Mouse (Mus musculus) testis, postnatal 10 days (tissue): Measurements from ENCODE around the gene Cdx4.
A peak's percentile ranks its signal among the peaks of the same experiment; 100 is the strongest.

Experiments used
- DNase-seq: peaks from one replicate; pipeline ENCODE4 v3.0.0; 2021; ENCODE audit warnings: low spot score

The Cdx4 gene

DNA sequence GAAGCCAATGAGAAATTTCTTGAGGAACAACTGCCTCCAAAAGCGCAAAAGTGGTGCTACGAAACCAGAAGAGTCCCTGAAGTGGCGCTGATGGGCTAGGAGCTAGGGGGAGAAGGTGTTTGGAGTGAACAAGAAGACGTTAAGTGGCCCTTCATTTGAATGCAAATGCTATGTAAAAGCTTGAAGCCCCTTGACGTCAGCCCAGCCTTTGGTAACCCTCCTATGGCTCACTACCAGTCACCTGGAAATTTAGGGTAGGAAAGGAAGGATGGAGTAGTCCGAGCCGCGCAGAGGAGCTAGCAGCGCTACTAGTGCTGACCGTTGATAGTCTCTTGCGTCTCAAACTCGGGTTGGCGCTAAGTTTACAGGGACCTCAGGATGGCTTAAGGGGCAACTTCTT is at the start of gene Cdx4:
Gene Cdx4 (plus strand): TSS at position 253 of the 400 bp plus-strand sequence.
- no peak for DNase-seq

DNA sequence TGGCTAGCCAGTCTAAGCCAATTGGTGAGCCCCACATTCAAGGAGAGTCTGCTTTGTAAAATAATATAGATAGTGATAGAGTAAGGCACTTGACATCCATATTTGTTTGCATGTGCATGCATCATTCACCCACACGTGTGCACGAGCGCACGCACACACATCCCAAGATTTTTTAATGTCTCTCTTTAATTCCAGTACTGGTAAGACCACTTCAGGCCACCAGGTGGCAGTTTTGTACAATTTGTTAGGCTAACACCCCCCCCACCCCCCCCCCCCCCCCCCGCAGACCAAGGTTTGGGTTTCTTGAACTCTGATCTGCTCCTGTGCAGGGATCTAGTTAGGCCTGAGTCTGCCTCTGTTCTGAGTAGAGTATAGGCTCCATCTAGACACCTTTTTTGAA is 46.9 kb upstream of the Cdx4 start:
- peak; percentile 58 for DNase-seq

DNA sequence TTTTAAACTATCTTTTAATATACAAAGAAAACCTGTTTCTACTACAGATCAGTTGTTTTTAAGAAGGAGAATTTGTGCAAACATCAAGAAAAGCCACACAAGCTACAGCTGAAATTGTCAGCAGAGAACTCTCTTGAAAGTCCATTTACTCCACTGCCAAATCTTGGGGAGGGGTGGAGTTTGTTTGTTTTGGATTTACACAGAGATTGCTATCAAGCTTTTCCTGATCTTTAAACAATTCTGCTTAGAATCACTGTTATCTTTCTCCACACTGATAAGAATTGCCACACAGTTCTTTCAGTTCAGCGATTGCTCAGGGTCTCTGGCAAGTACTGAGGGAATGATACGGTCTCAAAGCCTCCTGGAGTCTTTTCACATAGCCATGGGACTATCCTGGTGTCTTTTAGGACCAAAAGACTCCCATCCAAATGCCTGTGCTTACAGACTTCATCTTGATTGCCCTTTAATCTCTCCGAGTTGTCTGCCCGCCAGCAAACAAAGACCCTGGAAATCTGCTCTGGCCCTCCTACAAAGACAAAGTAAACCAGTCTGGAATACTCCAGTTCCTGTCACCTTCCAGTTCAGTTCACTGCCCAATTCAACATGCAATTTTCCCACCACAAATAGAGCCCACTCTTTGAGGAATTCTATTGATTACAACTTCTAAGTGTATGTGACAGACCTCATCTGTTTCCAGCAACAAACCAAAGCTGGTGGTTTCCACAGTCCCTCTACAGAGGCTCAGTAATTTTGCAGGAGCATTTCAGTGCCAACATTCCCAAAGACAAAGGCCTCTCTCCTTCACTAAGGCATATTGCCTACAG is 34.1 kb upstream of the Cdx4 start:
- DNase-seq, result no peak

DNA sequence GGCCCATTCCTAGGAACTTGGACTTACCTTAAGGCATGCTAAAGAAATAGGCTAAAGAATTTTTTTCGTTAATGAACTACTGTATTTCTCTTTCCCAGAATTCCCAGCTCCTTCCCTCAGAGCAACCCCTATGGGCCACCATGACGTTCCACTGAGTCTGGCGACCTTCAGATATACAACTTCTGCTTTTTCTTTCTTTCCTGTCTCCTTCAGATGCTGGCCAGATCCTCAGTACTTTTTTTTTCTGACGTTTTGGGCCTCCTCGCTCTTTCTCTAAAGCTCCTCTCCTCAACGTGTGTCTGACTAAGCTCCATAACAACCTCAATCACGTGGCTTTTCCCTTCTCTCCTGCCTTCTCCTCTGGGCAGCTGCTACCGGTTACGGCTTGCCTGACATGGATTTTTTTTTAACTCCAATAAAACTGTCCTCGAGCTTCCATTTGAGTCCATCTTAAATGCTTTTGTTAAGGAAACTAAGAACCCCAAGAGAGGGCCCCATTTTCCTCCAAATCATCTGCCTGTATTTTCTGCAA is 33.3 kb upstream of the Cdx4 start:
- no peak for DNase-seq

DNA sequence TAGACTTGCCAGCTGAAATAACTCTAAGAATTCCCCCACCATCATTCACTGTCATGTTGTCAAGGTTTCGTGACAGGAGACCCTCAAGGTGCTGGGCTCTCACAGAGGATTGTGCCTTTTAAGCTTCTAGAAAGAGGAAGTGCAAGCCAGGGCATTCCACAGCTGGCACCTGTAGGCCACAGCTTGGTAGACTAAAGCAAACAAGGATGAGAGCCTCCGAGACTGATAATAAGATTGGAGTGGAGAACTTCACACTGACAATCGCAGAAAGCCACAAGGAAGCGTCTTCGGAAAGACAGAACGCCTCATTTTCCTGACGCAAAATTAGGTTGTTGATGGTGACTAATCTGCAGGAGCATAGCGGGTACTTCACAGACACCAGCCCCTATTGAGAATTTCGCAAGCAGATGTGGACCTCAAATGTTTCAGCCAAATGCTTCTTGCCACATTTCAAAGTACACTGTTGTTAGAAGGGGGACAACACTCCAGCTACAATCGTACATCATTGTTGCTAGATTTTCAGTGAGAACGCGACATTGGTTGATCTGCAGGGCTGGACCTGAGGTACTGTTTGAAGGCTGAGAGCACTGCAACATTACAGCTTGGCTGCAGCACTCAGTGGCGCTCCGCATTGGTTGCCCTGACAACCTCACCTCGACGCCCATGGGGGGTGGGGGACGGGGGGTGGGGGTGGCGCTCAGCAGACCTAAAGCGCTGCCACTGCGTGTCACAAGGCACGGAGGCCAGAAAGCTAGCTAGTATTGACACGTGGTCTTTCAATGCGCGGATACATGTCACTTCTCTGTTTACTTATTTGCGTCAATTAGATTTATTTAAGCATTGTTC is 32.5 kb upstream of the Cdx4 start:
- no peak for DNase-seq

DNA sequence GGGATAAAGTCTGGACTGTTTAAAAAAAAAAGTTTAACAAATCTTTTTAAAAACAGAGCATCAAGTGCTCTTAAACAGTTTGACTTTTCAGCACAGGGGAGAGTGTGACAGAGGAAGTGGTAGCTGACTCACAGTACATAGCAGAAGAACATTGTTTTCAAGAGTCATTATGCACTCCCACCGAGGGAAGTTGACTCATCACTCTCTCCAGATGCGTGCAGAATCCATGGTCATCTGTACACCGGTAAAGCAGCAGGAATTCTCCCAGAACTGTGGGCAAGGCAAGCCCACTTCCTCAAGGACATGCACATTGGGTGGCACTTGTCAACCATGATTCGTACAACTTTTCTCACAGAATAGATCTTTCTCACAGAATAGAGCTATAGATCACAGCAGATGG is 22.3 kb upstream of the Cdx4 start:
- DNase-seq, result no peak

DNA sequence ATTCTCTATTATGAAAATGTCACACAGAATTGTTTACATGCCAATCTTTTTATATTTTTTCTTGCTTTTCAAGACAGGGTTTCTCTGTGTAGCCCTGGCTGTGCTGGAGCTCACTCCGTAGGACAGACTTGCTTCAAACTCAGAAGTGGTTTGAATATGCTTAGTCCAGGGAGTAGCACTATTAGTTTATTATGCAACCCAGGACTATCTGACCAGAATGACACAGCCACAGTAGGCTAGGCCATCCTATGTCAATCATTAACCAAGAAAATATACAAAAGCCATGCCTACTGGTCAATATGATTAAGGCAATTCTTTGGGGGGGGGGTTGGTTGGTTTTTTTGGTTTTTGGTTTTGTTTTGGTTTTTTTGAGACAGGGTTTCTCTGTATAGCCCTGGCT is 12.9 kb upstream of the Cdx4 start:
- DNase-seq, result no peak

DNA sequence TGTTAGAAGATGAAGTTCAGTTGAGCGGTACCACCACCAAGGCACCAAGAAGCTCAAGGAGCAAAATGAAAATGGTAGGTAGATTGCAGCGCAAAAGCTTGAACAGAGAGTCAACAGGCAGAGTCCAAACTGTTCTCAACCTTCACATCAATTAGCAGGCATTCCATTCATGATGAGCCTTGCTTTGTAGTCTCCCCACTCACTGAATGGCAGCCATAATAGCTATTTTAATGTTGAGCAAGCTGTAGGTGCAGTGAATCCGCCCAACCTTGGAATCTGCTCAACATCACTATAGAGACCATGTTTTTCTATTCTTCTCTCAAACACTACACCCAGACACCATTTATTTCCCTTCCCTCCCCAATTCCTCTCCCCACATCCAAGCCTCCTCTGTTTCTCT is 9.5 kb upstream of the Cdx4 start:
- no peak for DNase-seq

DNA sequence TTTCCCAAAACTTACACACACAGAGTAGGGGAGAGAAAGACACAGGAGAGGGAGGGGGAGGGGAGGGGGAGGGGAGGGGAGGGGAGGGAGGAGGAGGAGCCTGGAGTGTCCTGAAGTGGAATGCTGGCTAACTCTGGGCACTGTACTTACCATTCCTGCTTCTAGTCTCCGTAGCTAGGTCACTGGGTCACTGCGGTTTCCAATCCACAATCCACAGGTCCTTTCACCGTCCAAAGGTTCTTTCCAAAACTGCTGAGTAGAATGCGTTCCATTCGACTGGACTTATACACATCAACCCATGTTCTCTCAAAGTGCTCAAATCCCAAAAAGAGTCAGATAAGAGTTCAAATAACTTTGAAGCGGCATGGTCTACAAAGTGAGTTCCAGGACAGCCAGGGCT is 7.1 kb upstream of the Cdx4 start:
- no peak for DNase-seq

DNA sequence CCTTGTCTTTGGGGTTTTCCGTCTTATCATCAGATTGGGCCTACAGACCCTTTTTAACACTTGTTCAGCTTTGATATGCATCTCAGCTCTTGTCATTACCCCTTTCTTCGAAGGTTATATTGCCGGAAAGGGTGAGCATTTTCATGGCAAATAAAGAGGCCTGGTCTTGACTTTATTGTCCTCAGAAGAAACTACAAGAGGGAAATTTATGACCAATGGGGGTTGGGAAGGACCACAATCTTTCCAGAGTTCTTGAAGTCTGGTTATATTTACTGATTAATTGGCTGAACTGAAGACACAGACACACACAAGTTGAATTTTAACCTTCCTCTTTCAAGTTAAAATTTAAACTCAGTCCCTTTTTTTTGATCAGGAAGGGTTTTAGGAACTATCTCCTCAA is 4.7 kb downstream of the Cdx4 start:
- no peak for DNase-seq

DNA sequence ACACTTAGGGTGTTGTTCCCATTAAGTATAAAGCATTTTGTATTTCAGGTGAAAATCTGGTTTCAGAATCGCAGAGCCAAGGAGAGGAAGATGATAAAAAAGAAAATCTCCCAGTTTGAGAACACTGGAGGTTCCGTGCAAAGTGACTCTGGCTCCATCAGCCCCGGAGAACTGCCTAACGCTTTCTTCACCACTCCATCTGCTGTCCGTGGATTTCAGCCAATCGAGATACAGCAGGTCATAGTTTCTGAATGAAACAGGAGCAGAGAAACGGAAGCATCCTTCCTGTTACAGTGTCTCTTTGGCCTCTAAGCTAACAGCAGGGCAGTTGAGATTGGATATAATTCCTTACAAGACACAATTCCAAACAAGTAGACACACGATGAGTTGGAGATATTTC is 8.2 kb downstream of the Cdx4 start:
- DNase-seq, result no peak

DNA sequence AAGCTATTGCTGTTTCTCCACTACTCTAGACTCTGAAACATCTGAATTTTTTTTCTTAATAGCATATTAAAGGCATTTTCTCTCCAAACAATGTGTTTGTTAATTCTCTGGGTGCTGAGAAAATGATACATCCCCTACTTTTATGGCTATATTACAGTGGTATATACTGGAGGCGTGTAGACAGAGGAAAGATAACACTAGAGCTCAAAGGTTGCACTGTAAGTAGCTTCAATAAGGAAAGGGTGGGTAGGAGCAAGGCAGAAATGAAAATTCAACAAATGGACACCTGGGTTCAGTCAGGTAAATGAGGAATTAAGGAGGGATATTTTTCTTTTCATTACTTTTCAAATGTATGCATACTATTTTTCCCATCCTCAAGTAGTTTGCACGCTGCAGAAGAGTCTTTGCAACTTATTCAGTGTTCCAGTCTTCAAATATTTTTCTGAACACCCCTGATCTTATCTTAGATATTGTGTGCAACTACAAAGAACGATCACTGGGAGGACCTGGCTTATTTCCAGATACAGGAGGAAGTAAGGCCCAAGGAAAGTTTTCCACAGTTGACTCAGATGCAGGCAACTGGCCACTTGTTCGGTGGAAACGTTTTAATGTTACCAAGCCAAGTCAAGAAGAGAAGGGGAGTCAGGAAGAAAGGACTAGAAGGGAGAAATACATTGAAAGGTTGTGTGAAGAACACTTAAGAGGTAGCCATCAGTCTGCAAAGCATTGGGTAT is 10.1 kb downstream of the Cdx4 start:
- no peak for DNase-seq

DNA sequence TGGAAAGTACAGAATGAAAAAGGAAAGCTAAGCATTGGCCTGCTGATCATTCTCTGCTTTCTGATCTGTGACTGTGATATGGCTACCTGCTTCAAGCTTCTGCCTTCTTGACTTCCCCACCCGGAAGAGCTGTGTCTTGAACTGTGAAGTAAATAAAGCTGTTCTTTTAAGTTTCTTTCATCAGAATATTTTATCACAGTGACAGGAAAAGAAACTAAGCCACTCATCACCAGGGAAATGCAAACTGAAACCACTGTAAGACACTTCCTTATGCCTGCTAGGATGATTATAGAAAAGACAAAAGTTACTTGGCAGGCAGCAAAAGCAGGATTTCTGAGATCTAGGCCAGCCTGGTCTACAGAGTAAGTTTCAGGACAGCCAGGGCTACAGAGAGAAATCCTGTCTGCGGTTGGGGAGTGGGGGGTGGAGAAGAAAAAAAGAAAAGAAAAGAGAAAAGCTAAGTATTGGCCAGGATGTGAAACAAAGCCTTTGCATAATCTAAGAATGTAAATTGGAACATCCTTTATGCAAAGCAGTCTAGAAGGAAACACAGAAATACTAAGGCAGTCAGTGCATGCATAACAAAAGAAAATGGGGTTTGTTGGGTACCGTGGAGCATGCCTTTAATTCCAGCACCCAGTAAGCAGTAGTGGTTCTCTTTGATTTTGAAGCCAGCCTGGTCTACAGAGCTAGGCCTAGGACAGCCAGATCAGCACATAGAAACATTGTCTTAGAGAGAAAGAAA is 20.3 kb downstream of the Cdx4 start:
- DNase-seq, result no peak

DNA sequence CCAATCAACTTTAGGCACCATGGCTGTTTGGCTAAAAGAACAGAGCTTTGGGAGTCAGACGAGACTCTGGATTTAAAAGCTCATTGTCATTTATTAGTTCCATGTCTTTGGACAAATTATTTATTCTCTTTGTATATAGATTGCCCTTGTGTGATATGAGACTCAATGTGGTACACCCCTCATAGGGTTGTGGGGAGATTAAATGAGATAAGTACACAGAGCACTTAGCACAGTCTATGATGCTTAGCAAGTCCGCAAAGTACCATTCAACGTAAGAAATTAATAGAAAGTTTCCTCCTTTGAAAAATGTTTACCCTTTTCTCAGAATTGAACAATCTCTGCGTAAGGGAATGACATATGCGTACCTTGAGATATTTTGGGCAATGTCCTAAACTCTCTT is 34.6 kb downstream of the Cdx4 start:
- no peak for DNase-seq

DNA sequence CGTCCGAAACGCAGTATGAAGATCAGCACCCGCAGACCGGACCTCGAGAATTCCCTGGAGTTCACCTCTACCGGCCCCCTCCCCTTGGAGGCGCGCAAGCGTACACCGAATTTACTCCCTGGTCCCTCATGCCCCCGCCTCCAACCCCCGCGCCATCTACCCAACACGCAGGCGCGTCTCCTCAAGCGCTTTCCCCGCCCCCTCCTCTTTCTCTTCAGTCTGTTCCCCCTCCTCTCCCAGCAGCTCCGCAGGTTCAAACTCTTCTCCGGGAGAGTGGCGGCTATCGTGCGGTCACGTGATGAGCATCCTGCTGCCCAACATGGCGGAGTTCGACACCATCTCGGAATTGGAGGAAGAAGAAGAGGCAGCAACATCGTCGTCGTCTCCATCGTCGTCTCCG is 35.1 kb downstream of the Cdx4 start, which contains the start of gene Chic1:
Gene Chic1 (plus strand): TSS at position 190 of the 400 bp plus-strand sequence.
- peak; percentile 85 for DNase-seq

DNA sequence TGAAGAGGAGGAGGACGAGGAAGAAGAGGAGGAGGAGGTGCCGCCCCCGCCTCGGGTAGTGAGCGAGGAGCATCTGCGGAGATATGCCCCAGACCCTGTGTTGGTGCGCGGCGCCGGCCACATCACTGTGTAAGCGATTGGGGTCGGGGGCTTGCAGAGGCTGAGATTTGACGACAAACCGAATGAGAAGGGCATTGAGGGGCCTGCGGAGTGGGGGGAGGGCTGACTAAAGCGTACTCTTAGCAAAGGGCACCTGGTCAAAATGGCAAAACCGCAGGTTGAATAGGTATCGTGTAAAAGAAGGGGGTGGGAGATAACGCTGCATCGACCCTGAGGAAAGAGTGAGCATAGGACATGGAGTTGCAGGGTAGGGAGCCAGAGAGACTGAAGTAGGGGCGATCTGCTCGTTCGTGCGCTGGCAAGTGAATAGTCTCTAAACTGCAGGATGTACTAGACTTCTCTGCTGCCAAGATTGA is 35.6 kb downstream of the Cdx4 start:
- DNase-seq, result peak; percentile 45

DNA sequence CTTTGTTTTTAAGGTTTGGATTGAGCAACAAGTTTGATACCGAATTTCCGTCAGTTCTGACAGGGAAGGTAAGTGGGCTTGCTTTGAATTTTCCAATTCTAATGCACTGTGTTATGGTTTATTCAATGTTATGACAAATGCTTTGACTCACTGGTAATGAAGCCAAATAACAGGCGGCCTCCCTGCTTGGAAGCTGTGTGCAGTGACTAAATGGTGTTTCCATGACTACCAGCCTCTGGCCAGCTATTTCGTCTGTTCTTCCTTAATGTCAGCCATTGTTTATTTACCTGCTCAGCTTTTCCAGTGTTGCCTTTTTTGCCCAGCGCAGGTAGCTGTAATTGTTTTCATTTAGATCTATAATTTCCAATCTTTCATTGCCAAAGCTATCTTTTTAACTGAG is 45.0 kb downstream of the Cdx4 start:
- DNase-seq, result no peak

DNA sequence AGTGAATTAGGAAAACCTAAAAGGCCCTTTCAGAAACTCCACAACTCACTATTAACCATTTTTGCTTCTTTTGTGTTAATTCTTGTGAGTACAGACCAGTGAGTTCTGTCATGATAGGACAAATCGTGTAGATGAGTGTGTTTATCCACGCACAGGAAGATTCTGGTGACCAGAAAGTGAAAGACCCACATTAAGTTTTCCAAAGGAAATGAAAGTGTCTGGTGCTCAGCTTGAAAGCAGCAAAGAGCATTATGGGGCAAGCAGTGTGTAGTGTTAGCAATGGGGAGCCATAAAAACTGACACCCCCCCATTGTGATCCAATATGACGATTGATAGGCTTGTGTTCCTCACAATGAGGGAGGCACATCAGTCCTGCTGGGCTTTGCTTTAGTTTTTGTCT is 47.5 kb downstream of the Cdx4 start:
- DNase-seq, result no peak

DNA sequence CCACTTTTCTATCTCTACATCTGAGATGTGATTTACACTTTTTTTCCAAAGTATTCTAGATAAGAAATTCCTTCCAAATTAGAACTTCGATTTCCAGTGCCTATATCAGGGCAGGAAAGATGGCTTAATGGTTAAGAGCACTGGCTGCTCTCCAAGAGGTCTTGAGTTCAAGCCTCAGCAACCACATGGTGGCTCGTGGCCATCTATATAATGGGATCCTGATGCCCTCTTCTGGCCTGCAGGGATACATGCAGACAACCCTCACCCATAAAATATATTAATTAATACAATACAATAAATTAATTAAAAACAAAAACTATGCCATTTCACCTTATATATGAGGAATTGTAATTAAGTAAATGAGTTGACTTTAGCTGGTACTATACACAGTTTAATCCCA is 50.0 kb downstream of the Cdx4 start:
- DNase-seq, result no peak

DNA sequence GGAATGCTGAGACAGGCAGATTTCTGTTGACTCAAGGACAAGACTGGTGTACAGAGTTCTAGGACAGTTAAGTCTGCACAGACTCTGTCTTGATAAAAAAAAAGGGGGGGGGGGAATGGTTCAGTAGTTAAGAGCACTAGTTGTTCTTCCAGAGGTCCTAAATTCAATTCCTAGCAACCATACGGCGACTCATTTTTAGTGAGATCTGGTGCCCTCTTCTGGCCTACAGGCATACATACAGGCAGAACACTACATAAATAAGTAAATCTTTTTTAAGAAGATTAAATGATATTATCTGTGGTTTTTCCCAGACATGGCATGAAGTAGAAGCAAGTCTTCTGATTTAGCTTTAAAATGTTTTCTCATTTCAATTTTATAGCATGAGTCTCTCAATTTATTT is 50.4 kb downstream of the Cdx4 start:
- DNase-seq, result no peak

DNA sequence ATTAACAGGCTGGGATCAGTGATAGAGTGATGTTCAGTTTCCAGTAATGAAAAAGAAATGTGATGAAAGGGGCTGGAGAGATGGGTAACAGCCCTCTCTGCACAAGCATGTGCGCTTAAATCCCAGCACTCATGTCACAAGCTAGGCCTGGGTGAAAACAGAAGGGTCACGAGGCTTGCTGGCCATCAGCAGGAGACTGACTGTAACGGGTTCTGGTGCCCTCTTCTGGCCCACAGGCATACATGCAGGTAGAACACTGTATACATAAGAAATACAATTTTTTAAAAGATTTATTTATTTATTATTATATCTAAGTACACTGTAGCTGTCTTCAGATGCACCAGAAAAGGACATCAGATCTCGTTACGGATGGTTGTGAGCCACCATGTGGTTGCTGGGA is 53.1 kb downstream of the Cdx4 start:
- peak; percentile 47 for DNase-seq
